ENCODE assay signal across 23 mouse cellular contexts in genomic region chr16:47354279-47354678, GRCm38 (mm10).
A peak's percentile ranks its signal among the peaks of the same experiment; 100 is the strongest.
DNase-seq lines count a peak whose midpoint lies in the region; ATAC-seq lines count a peak whose summit lies in the region.
"Had no signal": no experiment of that assay in that cellular context is flagged by ENCODE, and none has a peak within 500 bp of the region (broad histone marks: within the 10 kb centered on the region; RNA-seq: fewer than 3 reads in every experiment).

No protein-coding gene starts in this region.

- no peaks in the 10 kb centered on the region for H3K27me3 ChIP-seq in forebrain, embryonic 14.5 days (replicated peaks; ENCODE audit: control insufficient read depth, insufficient read depth, low read length)
- no peaks in the 10 kb centered on the region for H3K27me3 ChIP-seq in forebrain, embryonic 15.5 days
- H3K27me3 ChIP-seq in midbrain, embryonic 14.5 days (ENCODE audit: control insufficient read depth, insufficient read depth, low read length), result no peaks in the 10 kb centered on the region
- H3K27me3 ChIP-seq in midbrain, embryonic 10.5 days (ENCODE audit: low read depth, poor library complexity, severe bottlenecking), result no peaks in the 10 kb centered on the region
- no peaks in the 10 kb centered on the region for H3K27me3 ChIP-seq in hindbrain, embryonic 16.5 days (replicated peaks; ENCODE audit: control insufficient read depth, insufficient read depth, low read length)
- H3K27me3 ChIP-seq: embryonic facial prominence, embryonic 12.5 days; embryonic facial prominence, embryonic 15.5 days; intestine, embryonic 15.5 days had no signal

- no peak overlapping the region for H3K4me3 ChIP-seq in forebrain, embryonic 14.5 days (ENCODE audit: low read depth, low read length)
- H3K4me3 ChIP-seq in forebrain, embryonic 15.5 days, result no peak overlapping the region
- no peak overlapping the region for H3K4me3 ChIP-seq in midbrain, embryonic 14.5 days (replicated peaks; ENCODE audit: low read depth, low read length)
- H3K4me3 ChIP-seq in midbrain, embryonic 10.5 days, result no peak overlapping the region
- no peak overlapping the region for H3K4me3 ChIP-seq in hindbrain, embryonic 16.5 days (ENCODE audit: low read length)
- H3K4me3 ChIP-seq: embryonic facial prominence, embryonic 12.5 days; embryonic facial prominence, embryonic 15.5 days; intestine, embryonic 15.5 days had no signal

- ATAC-seq in forebrain, embryonic 14.5 days, result no peak
- no peak for ATAC-seq in forebrain, embryonic 15.5 days (replicated peaks)
- no peak for ATAC-seq in midbrain, embryonic 14.5 days (ENCODE audit: low FRiP score, low TSS enrichment)
- 0 out of 2 replicates have a peak, but pooled peaks have one; percentile 27 for ATAC-seq in hindbrain, embryonic 16.5 days
- ATAC-seq: activated CD4-positive, CD25-positive, alpha-beta regulatory T cell, adult 4 months; forebrain, embryonic 16.5 days; intestine, embryonic 15.5 days had no signal

- no peak overlapping the region for H3K9ac ChIP-seq in forebrain, embryonic 14.5 days (ENCODE audit: low read length)
- no peak overlapping the region for H3K9ac ChIP-seq in forebrain, embryonic 15.5 days (replicated peaks)
- no peak overlapping the region for H3K9ac ChIP-seq in midbrain, embryonic 14.5 days (replicated peaks; ENCODE audit: low read length)
- H3K9ac ChIP-seq in hindbrain, embryonic 16.5 days (ENCODE audit: low read depth, low read length), result no peak overlapping the region
- H3K9ac ChIP-seq: embryonic facial prominence, embryonic 12.5 days; embryonic facial prominence, embryonic 15.5 days; intestine, embryonic 15.5 days had no signal

- no peaks in the 10 kb centered on the region for H3K4me1 ChIP-seq in forebrain, embryonic 14.5 days (ENCODE audit: control insufficient read depth, insufficient read depth, low read length)
- H3K4me1 ChIP-seq in forebrain, embryonic 15.5 days, result no peaks in the 10 kb centered on the region
- H3K4me1 ChIP-seq in midbrain, embryonic 14.5 days (ENCODE audit: control insufficient read depth, insufficient read depth, low read length), result no peaks in the 10 kb centered on the region
- H3K4me1 ChIP-seq in midbrain, embryonic 10.5 days, result no peaks in the 10 kb centered on the region
- H3K4me1 ChIP-seq in hindbrain, embryonic 16.5 days (ENCODE audit: control insufficient read depth, insufficient read depth, low read depth, low read length), result no peaks in the 10 kb centered on the region
- H3K4me1 ChIP-seq: embryonic facial prominence, embryonic 12.5 days; embryonic facial prominence, embryonic 15.5 days; intestine, embryonic 15.5 days had no signal

- H3K9me3 ChIP-seq in forebrain, embryonic 14.5 days (replicated peaks; ENCODE audit: control insufficient read depth, low read length), result no peaks in the 10 kb centered on the region
- no peaks in the 10 kb centered on the region for H3K9me3 ChIP-seq in forebrain, embryonic 15.5 days
- no peaks in the 10 kb centered on the region for H3K9me3 ChIP-seq in midbrain, embryonic 14.5 days (ENCODE audit: control insufficient read depth, low read length)
- no peaks in the 10 kb centered on the region for H3K9me3 ChIP-seq in midbrain, embryonic 10.5 days (replicated peaks)
- H3K9me3 ChIP-seq in hindbrain, embryonic 16.5 days (ENCODE audit: control insufficient read depth, low read length), result no peaks in the 10 kb centered on the region
- H3K9me3 ChIP-seq: embryonic facial prominence, embryonic 12.5 days; embryonic facial prominence, embryonic 15.5 days; intestine, embryonic 15.5 days had no signal

- H3K27ac ChIP-seq in forebrain, embryonic 14.5 days (ENCODE audit: low read depth, low read length), result no peak overlapping the region
- H3K27ac ChIP-seq in forebrain, embryonic 15.5 days (replicated peaks), result no peak overlapping the region
- no peak overlapping the region for H3K27ac ChIP-seq in midbrain, embryonic 14.5 days (replicated peaks; ENCODE audit: low read depth, low read length)
- no peak overlapping the region for H3K27ac ChIP-seq in midbrain, embryonic 10.5 days (replicated peaks)
- H3K27ac ChIP-seq in hindbrain, embryonic 16.5 days (ENCODE audit: low read depth, low read length), result no peak overlapping the region
- H3K27ac ChIP-seq: embryonic facial prominence, embryonic 12.5 days; embryonic facial prominence, embryonic 15.5 days; intestine, embryonic 15.5 days had no signal

- 53% methylated on average over 1 of the region's 1 CpGs for WGBS in forebrain, embryonic 14.5 days
- 44% methylated on average over 1 of the region's 1 CpGs for WGBS in forebrain, embryonic 15.5 days
- 78% methylated on average over 1 of the region's 1 CpGs for WGBS in midbrain, embryonic 14.5 days
- 93% methylated on average over 1 of the region's 1 CpGs for WGBS in midbrain, embryonic 10.5 days
- 53% methylated on average over 1 of the region's 1 CpGs for WGBS in hindbrain, embryonic 16.5 days

- H3K36me3 ChIP-seq in forebrain, embryonic 14.5 days (ENCODE audit: control insufficient read depth, insufficient read depth, low read length), result no peaks in the 10 kb centered on the region
- no peaks in the 10 kb centered on the region for H3K36me3 ChIP-seq in forebrain, embryonic 15.5 days
- H3K36me3 ChIP-seq in midbrain, embryonic 14.5 days (ENCODE audit: control insufficient read depth, insufficient read depth, low read length), result no peaks in the 10 kb centered on the region
- H3K36me3 ChIP-seq in midbrain, embryonic 10.5 days, result no peaks in the 10 kb centered on the region
- no peaks in the 10 kb centered on the region for H3K36me3 ChIP-seq in hindbrain, embryonic 16.5 days (ENCODE audit: control insufficient read depth, insufficient read depth, low read length)
- H3K36me3 ChIP-seq: embryonic facial prominence, embryonic 12.5 days; embryonic facial prominence, embryonic 15.5 days; intestine, embryonic 15.5 days had no signal

- H3K4me2 ChIP-seq in forebrain, embryonic 14.5 days (ENCODE audit: low read length), result no peak overlapping the region
- no peak overlapping the region for H3K4me2 ChIP-seq in forebrain, embryonic 15.5 days (replicated peaks)
- no peak overlapping the region for H3K4me2 ChIP-seq in midbrain, embryonic 14.5 days (ENCODE audit: low read length)
- no peak overlapping the region for H3K4me2 ChIP-seq in hindbrain, embryonic 16.5 days (ENCODE audit: low read length)
- H3K4me2 ChIP-seq: embryonic facial prominence, embryonic 12.5 days; embryonic facial prominence, embryonic 15.5 days; heart, embryonic 11.5 days; intestine, embryonic 15.5 days had no signal

- peak; percentile 6 for DNase-seq in forebrain, embryonic 14.5 days (ENCODE audit: low spot score)
- DNase-seq in midbrain, embryonic 14.5 days, result peak; percentile 1
- DNase-seq in midbrain, embryonic 10.5 days (ENCODE audit: low spot score), result no peak
- DNase-seq in retina, postnatal 1 day, result peak; percentile 11
- no peak for DNase-seq in gastrocnemius, postnatal 4 days (ENCODE audit: low spot score in 2 of 2)
- no peak for DNase-seq in adrenal gland, adult 2 months
- DNase-seq: adrenal gland, postnatal 10 days; adrenal gland, postnatal 36 days; cerebellum, adult 11 months; cerebellum, adult 2 months; cerebellum, adult 9-11 months; cerebellum, postnatal 25 days; gastrocnemius, postnatal 10 days; gastrocnemius, postnatal 36 days; heart, adult 11 months had no signal

Comparison
In these comparisons a context has a peak if more than half of its experiments do, and no peak if none do; other contexts are left out.
1. DNase-seq: peak in forebrain, embryonic 14.5 days (single experiment), midbrain, embryonic 14.5 days (single experiment) and retina, postnatal 1 day (single experiment); none in midbrain, embryonic 10.5 days (single experiment), gastrocnemius, postnatal 4 days (0 of 2) and adrenal gland, adult 2 months (single experiment).